Mouse (Mus musculus) erythroblast, embryonic 14.5 days (primary cell): Measurements from ENCODE around the gene Pramel3.
"Not testable (repeated sequence)": the region's sequence is repeated elsewhere in the genome, so short reads cannot be mapped to it uniquely, and the experiment has no call there.

Source experiments
- GATA1 ChIP-seq: IDR thresholded peaks from 2 replicates; pipeline ENCODE4 v1.6.1; 2012; ENCODE audit warnings: low read length, inconsistent platforms, mixed read lengths
- TAL1 ChIP-seq: IDR thresholded peaks from 3 replicates; pipeline ENCODE4 v1.6.1; 2012; ENCODE audit warnings: low read length, inconsistent platforms, mixed read lengths

DNA sequence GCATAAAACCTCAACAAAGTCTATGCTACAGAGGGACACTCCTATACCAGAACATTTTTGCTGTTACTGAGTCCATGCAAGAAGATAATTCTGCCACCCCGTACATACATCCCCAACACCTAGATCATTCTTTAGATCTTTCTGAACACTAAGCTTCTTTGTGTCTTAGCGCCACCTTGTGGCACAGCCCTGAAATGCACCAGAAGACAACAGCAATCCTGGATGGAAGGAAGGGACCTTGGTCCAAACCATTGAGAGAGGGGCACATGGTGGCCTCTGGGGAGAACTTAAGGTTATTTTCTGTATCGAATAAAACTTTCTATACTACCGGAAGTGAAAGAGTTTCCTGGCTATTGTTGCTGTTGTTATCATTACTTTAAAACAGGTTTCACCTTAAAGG lies 59.8 kb downstream of the Pramel3 start:
- not testable (repeated sequence) for TF ChIP-seq GATA1, TAL1
